Comparison of ENCODE assay signal across 8 mouse cellular contexts in the genomic region with DNA sequence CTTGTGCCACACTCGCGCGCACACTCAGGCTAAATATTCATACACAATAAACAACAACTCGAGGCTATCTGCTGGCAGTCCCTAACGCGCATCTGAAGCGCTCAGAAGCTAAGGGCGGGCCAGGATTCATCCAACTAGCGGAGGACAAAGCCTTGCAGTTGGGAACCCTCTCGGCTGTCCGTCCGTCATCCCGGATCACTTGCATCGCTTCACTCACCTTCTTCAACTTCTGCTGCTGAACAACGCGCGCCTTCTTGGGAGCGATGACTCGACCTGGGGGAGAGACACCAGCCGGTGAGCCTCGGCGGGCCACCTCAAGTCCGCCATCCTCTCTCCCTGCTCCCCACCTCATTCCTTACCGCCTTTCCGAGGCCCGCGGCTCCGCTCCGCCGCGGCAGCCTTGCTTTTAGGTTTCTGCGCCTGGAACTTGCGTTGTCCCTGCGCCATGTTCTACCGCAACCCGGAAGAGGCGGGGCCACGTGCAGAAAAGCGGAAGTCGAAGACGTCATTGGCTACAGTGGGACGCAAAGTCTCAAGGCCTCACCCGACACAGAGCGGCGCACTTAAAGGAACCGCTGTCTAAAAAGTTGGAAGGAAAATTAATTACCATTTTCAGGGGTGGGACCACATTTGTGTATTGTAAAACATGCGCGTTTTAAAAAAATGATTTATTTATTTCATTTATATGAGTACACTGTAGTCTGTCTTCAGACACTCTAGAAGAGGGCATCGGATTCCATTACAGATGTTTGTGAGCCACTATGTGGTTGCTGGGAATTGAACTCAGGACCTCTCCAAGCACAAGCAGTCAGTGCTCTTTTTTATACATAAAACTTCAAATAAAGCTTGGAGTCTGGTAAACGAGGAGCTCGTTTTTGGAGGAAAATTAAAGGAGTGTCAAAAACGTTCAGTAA. TPM values are rescaled to one million over a fixed set of nuclear protein-coding genes. Genes with fewer than 3 reads are reported as not detected.
DNase-seq lines count a peak whose midpoint lies in the region; ATAC-seq and TF ChIP-seq lines count a peak whose summit lies in the region.

A gene (minus strand): TSS at position 463 of the 914 bp plus-strand sequence.

- H3K4me3 ChIP-seq in MEL (ENCODE audit: control insufficient read depth in 1 of 2, insufficient read depth in 1 of 2, low read depth in 2 of 2, low read length in 2 of 2): peak within 1 kb of the TSS; percentile 88 to 90
- peak within 1 kb of the TSS; percentile 98 for H3K4me3 ChIP-seq in cerebellum, adult 2 months (replicated peaks; ENCODE audit: insufficient read depth, low read depth, low read length)
- H3K4me3 ChIP-seq in lung, embryonic 16.5 days (ENCODE audit: low read length): peak within 1 kb of the TSS; percentile 91

- peak within 1 kb of the TSS; percentile 76 for H3K27ac ChIP-seq in MEL (ENCODE audit: control insufficient read depth, low read depth, low read length)
- peak within 1 kb of the TSS; percentile 66 for H3K27ac ChIP-seq in cerebellum, adult 2 months (ENCODE audit: insufficient read depth, low read length)
- H3K27ac ChIP-seq in lung, embryonic 16.5 days (ENCODE audit: low read length): peak within 1 kb of the TSS; percentile 69

- peaks cover 11% of the 10 kb centered on the region for H3K79me2 ChIP-seq in MEL (ENCODE audit: control insufficient read depth, insufficient read depth, low read length, poor library complexity)

- peak; percentile 84 to 96 for TF ChIP-seq POLR2A in MEL (IDR thresholded peaks at IDR 0.05; ENCODE audit: control insufficient read depth in 1 of 2, insufficient read depth in 1 of 2, low read depth in 1 of 2, low read length in 2 of 2, poor library complexity in 1 of 2)
- peak; percentile 97 for TF ChIP-seq POLR2A in cerebellum, adult 2 months (IDR thresholded peaks at IDR 0.05; ENCODE audit: borderline replicate concordance, insufficient read depth, low read length)

- H3K4me1 ChIP-seq in MEL (ENCODE audit: control insufficient read depth in 1 of 2, insufficient read depth in 2 of 2, low read length in 2 of 2): no peaks in the 10 kb centered on the region; a peak in 1 of 4 replicates
- no peaks in the 10 kb centered on the region for H3K4me1 ChIP-seq in cerebellum, adult 2 months (ENCODE audit: control insufficient read depth, insufficient read depth, low read length)
- 0 out of 2 replicates have a peak, but pooled peaks cover 3% of the 10 kb centered on the region for H3K4me1 ChIP-seq in lung, embryonic 16.5 days (replicated peaks; ENCODE audit: control insufficient read depth, insufficient read depth, low read length)

- H3K4me2 ChIP-seq in lung, embryonic 16.5 days (ENCODE audit: low read depth, low read length): peak within 1 kb of the TSS; percentile 62

- H3K9me3 ChIP-seq in MEL (replicated peaks; ENCODE audit: insufficient read depth, low read length): no peaks in the 10 kb centered on the region
- no peaks in the 10 kb centered on the region for H3K9me3 ChIP-seq in lung, embryonic 16.5 days (ENCODE audit: control insufficient read depth, low read length)

- H3K36me3 ChIP-seq in MEL (ENCODE audit: control insufficient read depth in 1 of 2, insufficient read depth in 2 of 2, low read length in 2 of 2): peaks cover 1 to 7% of the 10 kb centered on the region in 2 experiments
- peaks cover 24% of the 10 kb centered on the region for H3K36me3 ChIP-seq in lung, embryonic 16.5 days (ENCODE audit: control insufficient read depth, insufficient read depth, low read length)

- DNase-seq in MEL (ENCODE audit: low read depth, low spot score): peak; percentile 98
- DNase-seq in cerebellum, adult 2 months: peak; percentile 86 to 88
- DNase-seq in forelimb bud, embryonic 11.5 days (ENCODE audit: low read depth, low spot score): peak; percentile 89
- peak; percentile 75 for DNase-seq in layer of hippocampus, adult 9-10 months (ENCODE audit: low spot score)
- peak; percentile 50 for DNase-seq in ovary, postnatal 10 days (ENCODE audit: low spot score)
- peak; percentile 75 to 84 for DNase-seq in thymus, postnatal 10 days (ENCODE audit: low spot score in 2 of 2)

- H3K27me3 ChIP-seq in MEL (ENCODE audit: control insufficient read depth in 1 of 2, insufficient read depth in 2 of 2, low read length in 2 of 2): no peaks in the 10 kb centered on the region
- no peaks in the 10 kb centered on the region for H3K27me3 ChIP-seq in cerebellum, adult 2 months (ENCODE audit: control insufficient read depth, insufficient read depth, low read length)
- no peaks in the 10 kb centered on the region for H3K27me3 ChIP-seq in lung, embryonic 16.5 days (ENCODE audit: control insufficient read depth, insufficient read depth, low read depth, low read length)

- peak within 1 kb of the TSS; percentile 88 for H3K9ac ChIP-seq in MEL (ENCODE audit: control insufficient read depth, low read depth, low read length, poor library complexity, severe bottlenecking)
- H3K9ac ChIP-seq in lung, embryonic 16.5 days (ENCODE audit: low read length): peak within 1 kb of the TSS; percentile 94

- 0 out of 4 replicates have a peak, but pooled peaks of 1 of the 2 experiments have one; percentile 18 for TF ChIP-seq EP300 in MEL (IDR thresholded peaks at IDR 0.05; ENCODE audit: low read depth in 1 of 2, low read length in 2 of 2)

- 2% methylated on average over 52 of the region's 52 CpGs for WGBS in cerebellum, adult 2 months
- WGBS in lung, embryonic 16.5 days: 3% methylated on average over 52 of the region's 52 CpGs

- peak; percentile 97 to 98 for ATAC-seq in hematopoietic stem cell, adult 5-6 weeks (replicated peaks in 1 of 2; ENCODE audit: insufficient read depth in 1 of 2, low FRiP score in 2 of 2, low TSS enrichment in 1 of 2, low read depth in 1 of 2, poor library complexity in 2 of 2, severe bottlenecking in 2 of 2)
- ATAC-seq in lung, embryonic 16.5 days (ENCODE audit: low read depth): peak; percentile 95

- TF ChIP-seq CTCF in MEL (IDR thresholded peaks at IDR 0.05 in 2 of 3, conservative IDR thresholded peaks at IDR 0.05 in 1 of 3; ENCODE audit: control insufficient read depth in 1 of 3, insufficient read depth in 1 of 3, low read depth in 2 of 3, low read length in 3 of 3, poor library complexity in 1 of 3, severe bottlenecking in 1 of 3): no peak
- TF ChIP-seq CTCF in cerebellum, adult 2 months (IDR thresholded peaks at IDR 0.05; ENCODE audit: borderline replicate concordance, insufficient read depth, low read depth, low read length): no peak

- TF ChIP-seq RAD21 in MEL (IDR thresholded peaks at IDR 0.05; ENCODE audit: low read depth, low read length): no peak

TF ChIP-seq in MEL, 35 proteins besides CTCF, POLR2A, EP300 and RAD21 (continues in another document):
- TF ChIP-seq TBP (IDR thresholded peaks at IDR 0.05; ENCODE audit: low read depth, low read length) (peak; percentile 71), CHD2 (IDR thresholded peaks at IDR 0.05; ENCODE audit: low read length) (no peak), MXI1 (IDR thresholded peaks at IDR 0.05; ENCODE audit: low read depth, low read length) (peak; percentile 94), SMC3 (IDR thresholded peaks at IDR 0.05; ENCODE audit: low read depth, low read length) (no peak), CHD1 (IDR thresholded peaks at IDR 0.05; ENCODE audit: low read depth, low read length) (no peak), MAX (IDR thresholded peaks at IDR 0.05; ENCODE audit: low read length) (peak; percentile 85), ELF1 (IDR thresholded peaks at IDR 0.05; ENCODE audit: low read depth, low read length) (peak; percentile 98), BHLHE40 (IDR thresholded peaks at IDR 0.05; ENCODE audit: borderline replicate concordance, low read depth, low read length) (peak; percentile 89; the same call in 1 of the 2 replicates), ZKSCAN1 (IDR thresholded peaks at IDR 0.05; ENCODE audit: low read depth, low read length) (peak; percentile 66; the same call in 1 of the 2 replicates), NRF1 (IDR thresholded peaks at IDR 0.05; ENCODE audit: insufficient read depth, low read depth, low read length, poor library complexity, severe bottlenecking) (peak; percentile 41; the same call in 1 of the 2 replicates), NELFE (IDR thresholded peaks at IDR 0.05; ENCODE audit: low read depth, low read length) (peak; percentile 74), ETS1 (IDR thresholded peaks at IDR 0.05; ENCODE audit: low read depth, low read length) (peak; percentile 66), USF1 (IDR thresholded peaks at IDR 0.05; ENCODE audit: low read depth, low read length) (peak; percentile 90), HCFC1 (IDR thresholded peaks at IDR 0.05; ENCODE audit: low read depth, low read length) (peak; percentile 89), TCF12 (IDR thresholded peaks at IDR 0.05; ENCODE audit: low read depth, low read length) (peak; percentile 67), JUND (IDR thresholded peaks at IDR 0.05; ENCODE audit: low read depth, low read length) (no peak), MYB (IDR thresholded peaks at IDR 0.05; ENCODE audit: low read depth, low read length) (no peak), KAT2A (conservative IDR thresholded peaks at IDR 0.05; ENCODE audit: low read depth, low read length) (peak; percentile 58; the same call in 1 of the 2 replicates), MAFK (IDR thresholded peaks at IDR 0.05; ENCODE audit: borderline replicate concordance, low read depth, low read length) (no peak), ZC3H11A (IDR thresholded peaks at IDR 0.05; ENCODE audit: low read depth, low read length) (no peak), ZMIZ1 (IDR thresholded peaks at IDR 0.05; ENCODE audit: low read depth, low read length) (peak; percentile 79), SIN3A (IDR thresholded peaks at IDR 0.05; ENCODE audit: low read length) (peak; percentile 96), POLR2AphosphoS2 (IDR thresholded peaks at IDR 0.05; ENCODE audit: low read length) (peak; percentile 99), ZNF384 (IDR thresholded peaks at IDR 0.05; ENCODE audit: low read depth, low read length) (0 out of 2 replicates have a peak, but pooled peaks have one; percentile 8), GABPA (IDR thresholded peaks at IDR 0.05; ENCODE audit: low read depth, low read length) (no peak), MYC (IDR thresholded peaks at IDR 0.05; ENCODE audit: low read depth, low read length) (peak; percentile 83), UBTF (IDR thresholded peaks at IDR 0.05; ENCODE audit: borderline replicate concordance, insufficient read depth, low read depth, low read length) (no peak), MAZ (IDR thresholded peaks at IDR 0.05; ENCODE audit: low read depth, low read length) (no peak), RCOR1 (IDR thresholded peaks at IDR 0.05; ENCODE audit: low read depth, low read length) (no peak)

RNA-seq across cellular contexts. Expression of the gene that starts here (rescaled TPM):
- total RNA-seq in MEL (2012; rRNA removed): 159 and 164 TPM in 2 replicates
- 100 to 1,000 TPM in 1 of 2 experiments, not detected in 1; 149 TPM for polyA plus RNA-seq in MEL (2012; ENCODE audit: insufficient read depth in 1 of 2, insufficient read length in 2 of 2, low read depth in 1 of 2, low replicate concordance in 2 of 2, missing spikeins in 1 of 2)
- polyA plus RNA-seq in cerebellum, adult 2 months (2012; rRNA removed): 210 and 226 TPM in 2 replicates
- total RNA-seq in hematopoietic stem cell, adult 5-6 weeks (2017): 68.7 and 88.1 TPM in 2 replicates
- 333 and 350 TPM in 2 replicates for polyA plus RNA-seq in lung, embryonic 16.5 days (2015; fragmentation: Nextera tagmentation; extraction: Ambion mirVana)

Comparison
In these comparisons a context has a peak if more than half of its experiments do, and no peak if none do; other contexts are left out.
1. Peak in every context shown above with its lines: DNase-seq, ATAC-seq, H3K4me3 ChIP-seq and H3K27ac ChIP-seq.